Mouse (Mus musculus) ES-E14 (cell line): Measurements from ENCODE around the gene Ric3. TPM values are rescaled to one million over a fixed set of nuclear protein-coding genes. Genes with fewer than 3 reads are reported as not detected.
A peak's percentile ranks its signal among the peaks of the same experiment; 100 is the strongest.
"Not testable (repeated sequence)": the region's sequence is repeated elsewhere in the genome, so short reads cannot be mapped to it uniquely, and the experiment has no call there.

Source experiments
- DNase-seq: peaks from one replicate; pipeline ENCODE4 v3.0.0-alpha.2; 2013; ENCODE audit warnings: low read depth, low spot score
- H3K27ac ChIP-seq: 2 replicates; pipeline ENCODE4 v1.5.1; 2012; ENCODE audit warnings: low read depth, mild to moderate bottlenecking, low read length, moderate library complexity, mixed read lengths; ENCODE audit not compliant: poor library complexity, insufficient read depth, severe bottlenecking
- H3K36me3 ChIP-seq: 2 replicates; pipeline ENCODE4 v1.6.1; 2012; ENCODE audit warnings: mild to moderate bottlenecking, low read length, moderate library complexity, mixed read lengths; ENCODE audit not compliant: control insufficient read depth, poor library complexity, insufficient read depth, severe bottlenecking
- H3K4me1 ChIP-seq, 2 experiments: fragments of 150-350 bp in 1 of 2; sonication (generic) in 1 of 2; 2 replicates each; pipeline ENCODE4 v1.6.1; 2012; ENCODE audit warnings: low read length in 2 of 2, mild to moderate bottlenecking in 1 of 2, mixed read lengths in 1 of 2; ENCODE audit not compliant: control insufficient read depth in 2 of 2, insufficient read depth in 2 of 2, poor library complexity in 1 of 2
- H3K4me3 ChIP-seq, 2 experiments: fragments of 150-350 bp in 1 of 2; sonication (generic) in 1 of 2; 2 replicates each; pipeline ENCODE4 v1.5.1; 2012; ENCODE audit warnings: low read length in 2 of 2, low read depth in 1 of 2, mild to moderate bottlenecking in 1 of 2, mixed read lengths in 1 of 2; ENCODE audit not compliant: insufficient read depth in 1 of 2, poor library complexity in 1 of 2, severe bottlenecking in 1 of 2
- H3K9ac ChIP-seq: 2 replicates; pipeline ENCODE4 v1.6.1; 2012; ENCODE audit warnings: low read depth, mild to moderate bottlenecking, low read length, mixed read lengths; ENCODE audit not compliant: poor library complexity, insufficient read depth, severe bottlenecking
- H3K9me3 ChIP-seq: fragments of 150-350 bp; sonication (generic); 2 replicates; pipeline ENCODE4 v1.6.1; 2012; ENCODE audit warnings: low read depth, mild to moderate bottlenecking, low read length; ENCODE audit not compliant: control insufficient read depth, insufficient read depth
- CHD2 ChIP-seq: IDR thresholded peaks from 2 replicates; pipeline ENCODE4 v1.6.1; 2014; ENCODE audit warnings: mild to moderate bottlenecking, low read depth, low read length, inconsistent platforms
- HCFC1 ChIP-seq: IDR thresholded peaks from 2 replicates; pipeline ENCODE4 v1.6.1; 2012; ENCODE audit warnings: low read length, inconsistent platforms, borderline replicate concordance; ENCODE audit not compliant: insufficient read depth
- MAFK ChIP-seq: IDR thresholded peaks from 2 replicates; pipeline ENCODE4 v1.6.1; 2014; ENCODE audit warnings: mild to moderate bottlenecking, low read depth, low read length, inconsistent platforms; ENCODE audit not compliant: insufficient read depth
- ZC3H11A ChIP-seq: IDR thresholded peaks from 2 replicates; pipeline ENCODE4 v1.6.1; 2012; ENCODE audit warnings: low read depth, mild to moderate bottlenecking, inconsistent platforms, low read length, borderline replicate concordance
- ZNF384 ChIP-seq: IDR thresholded peaks from 2 replicates; pipeline ENCODE4 v1.6.1; 2012; ENCODE audit warnings: low read depth, low read length, inconsistent platforms
- in situ Hi-C, 2 experiments: fragments of 600-800 bp; cut with MboI; formaldehyde crosslinking; loops; one replicate each; pipeline ENCODE4 v1.15.1; 2025; ENCODE audit warnings: low sequenced_read_pairs in 2 of 2, inconsistent platforms in 1 of 2; ENCODE audit not compliant: unreplicated experiment in 2 of 2
- total RNA-seq: library from RNA; depleted of rRNA; stranded (reverse); fragments of 300-350 nt; gene quantifications from 2 replicates; pipeline ENCODE4 v1.2.3, GENCODE M21; 2012

Gene Ric3
- total RNA-seq, 1 experiment, result 15.1 TPM

GRCm38 (mm10) chr7:109101167-109101566 is 18.0 kb upstream of the Ric3 start:
- no peaks in the 10 kb centered on the region for H3K36me3 ChIP-seq
- H3K4me3 ChIP-seq, result no peak overlapping the region
- no peak overlapping the region for H3K9ac ChIP-seq
- in situ Hi-C loops, result no loop called here
- no peaks in the 10 kb centered on the region for H3K9me3 ChIP-seq
- DNase-seq, result no peak
- no peak overlapping the region for H3K27ac ChIP-seq
- TF ChIP-seq MAFK, result no peak
- no peak for TF ChIP-seq CHD2
- TF ChIP-seq HCFC1, result no peak
- no peak for TF ChIP-seq ZC3H11A
- TF ChIP-seq ZNF384, result no peak
- no peaks in the 10 kb centered on the region for H3K4me1 ChIP-seq

- Histone ChIP-seq H3K4me3 (no peak overlapping the region), H3K9ac (no peak overlapping the region), H3K27ac (no peak overlapping the region), H3K36me3 (no peaks in the 10 kb centered on the region), H3K4me1 (no peaks in the 10 kb centered on the region), H3K9me3 (no peaks in the 10 kb centered on the region)
- TF ChIP-seq HCFC1 (no peak), MAFK (no peak), ZNF384 (no peak), ZC3H11A (no peak), CHD2 (no peak)
- in situ Hi-C loops, result no loop called here
- DNase-seq, result peak; percentile 20
These were observed 15.3 kb upstream of the Ric3 start for GRCm38 (mm10) chr7:109098145-109099018.

DNA sequence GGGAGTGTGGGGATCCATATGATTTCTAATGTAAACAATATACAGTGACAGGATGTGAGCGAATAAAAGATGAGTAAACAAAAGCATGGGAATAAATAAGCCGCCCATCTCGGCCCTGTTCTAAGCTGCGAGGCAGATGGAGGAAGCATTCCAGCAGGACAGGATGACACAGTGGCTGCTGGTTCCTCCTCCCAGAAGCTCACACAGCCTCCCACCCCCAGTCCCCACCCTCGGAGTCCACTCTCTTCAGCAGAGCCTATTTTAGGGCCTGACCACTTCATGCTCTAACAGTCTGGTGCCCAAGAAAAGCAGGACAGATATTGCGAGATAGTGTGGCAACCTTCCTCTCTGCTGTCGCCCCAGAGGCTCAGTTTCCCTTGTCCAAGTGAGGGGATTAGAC is 14.1 kb upstream of the Ric3 start:
- no peak for DNase-seq
- no peak overlapping the region for H3K4me3 ChIP-seq
- in situ Hi-C loops, result no loop called here
- TF ChIP-seq ZC3H11A (no peak), MAFK (no peak), HCFC1 (no peak), CHD2 (no peak), ZNF384 (no peak)
- no peak overlapping the region for H3K27ac ChIP-seq
- H3K4me1 ChIP-seq, result no peaks in the 10 kb centered on the region
- H3K9me3 ChIP-seq, result no peaks in the 10 kb centered on the region
- H3K36me3 ChIP-seq, result no peaks in the 10 kb centered on the region
- H3K9ac ChIP-seq, result no peak overlapping the region

DNA sequence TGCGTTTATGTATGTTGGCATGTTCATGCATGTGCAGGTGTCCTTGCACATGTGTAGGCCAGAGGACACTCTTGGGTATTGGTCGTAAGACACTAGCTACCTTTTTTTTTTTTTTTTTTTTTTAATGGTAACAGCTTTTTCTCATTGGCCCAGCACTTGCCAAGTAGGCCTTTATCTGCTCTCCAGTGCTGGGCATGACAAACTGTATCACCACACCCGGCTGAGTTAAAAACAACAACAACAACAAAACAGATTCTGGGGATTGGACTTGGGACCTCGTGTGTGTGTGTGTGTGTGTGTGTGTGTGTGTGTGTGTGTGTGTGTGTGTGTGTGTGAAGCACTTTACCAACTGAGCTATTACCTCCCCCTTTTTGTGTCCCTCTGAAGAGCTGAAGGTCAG is 13.5 kb upstream of the Ric3 start:
- no peak overlapping the region for H3K27ac ChIP-seq
- H3K36me3 ChIP-seq, result no peaks in the 10 kb centered on the region
- H3K9me3 ChIP-seq, result no peaks in the 10 kb centered on the region
- H3K4me1 ChIP-seq, result no peaks in the 10 kb centered on the region
- TF ChIP-seq CHD2 (no peak), ZC3H11A (no peak), MAFK (no peak), ZNF384 (no peak), HCFC1 (no peak)
- no peak overlapping the region for H3K4me3 ChIP-seq
- DNase-seq, result no peak
- in situ Hi-C loops, result no loop called here
- no peak overlapping the region for H3K9ac ChIP-seq

DNA sequence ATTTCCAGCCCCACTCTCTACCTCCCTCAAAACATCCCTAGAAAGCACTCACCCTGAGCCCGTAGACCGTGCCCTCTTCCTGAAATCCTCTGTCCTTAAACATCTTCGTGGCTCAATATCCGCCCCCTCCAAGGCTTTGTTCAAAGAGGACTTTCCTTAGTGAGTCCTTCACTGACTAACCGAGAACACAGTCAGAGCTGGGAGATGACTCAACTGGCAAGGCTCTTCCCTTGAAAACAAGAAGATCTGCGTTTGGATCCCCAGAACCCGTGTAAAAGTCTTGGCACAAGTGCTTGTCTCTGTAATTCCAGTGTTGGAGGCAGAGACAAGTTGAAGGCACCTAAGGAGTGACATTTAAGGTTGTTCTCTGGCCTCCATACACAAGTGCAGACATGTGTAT is 11.2 kb upstream of the Ric3 start:
- TF ChIP-seq ZNF384, result no peak
- TF ChIP-seq ZC3H11A, result no peak
- no peak for TF ChIP-seq MAFK
- TF ChIP-seq HCFC1, result no peak
- no peak for TF ChIP-seq CHD2

GRCm38 (mm10) chr7:109091316-109091715 is 8.2 kb upstream of the Ric3 start:
- H3K4me3 ChIP-seq, H3K4me1 ChIP-seq, H3K9ac ChIP-seq, DNase-seq, H3K27ac ChIP-seq, H3K9me3 ChIP-seq, H3K36me3 ChIP-seq, in situ Hi-C loops: not testable (repeated sequence)

More for the DNA sequence above, 11.2 kb upstream of the Ric3 start:
- Histone ChIP-seq H3K4me3 (no peak overlapping the region), H3K9ac (no peak overlapping the region), H3K27ac (no peak overlapping the region), H3K9me3 (no peaks in the 10 kb centered on the region), H3K4me1 (no peaks in the 10 kb centered on the region), H3K36me3 (no peaks in the 10 kb centered on the region)
- DNase-seq, result no peak
- in situ Hi-C loops, result no loop called here
